Mouse (Mus musculus): ENCODE data around the gene Anxa11. TPM values are rescaled to one million over a fixed set of nuclear protein-coding genes. Genes with fewer than 3 reads are reported as not detected.
A peak's percentile ranks its signal among the peaks of the same experiment; 100 is the strongest.

Gene Anxa11
- polyA plus RNA-seq, 1 experiment from 2014 or later = 60.6 TPM

DNA sequence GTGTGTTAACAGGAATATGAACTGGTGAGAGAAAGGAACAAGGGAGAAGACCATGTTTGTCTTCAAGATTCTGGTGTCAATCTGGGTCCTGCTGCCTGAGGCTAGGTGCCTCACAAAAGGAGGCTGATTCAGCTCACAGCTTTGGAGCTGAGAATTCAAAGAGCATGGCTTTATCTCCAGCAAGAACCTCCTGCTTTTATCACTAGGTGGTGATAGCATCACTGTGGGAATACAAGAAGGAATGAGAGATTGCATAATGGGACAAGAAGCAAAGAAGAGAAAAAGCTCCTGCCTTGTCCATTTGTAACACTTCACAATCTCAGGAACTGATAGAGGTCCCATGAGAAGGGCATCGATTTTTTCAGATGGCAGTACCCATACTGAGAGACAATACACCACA lies 10.6 kb upstream of the Anxa11 start:
- H3K9ac ChIP-seq (ENCODE audit: low read length) = no peak overlapping the region
- H3K4me2 ChIP-seq (replicated peaks; ENCODE audit: low read depth) = no peak overlapping the region
- WGBS = 80% methylated on average over 1 of the region's 1 CpGs
- no peak overlapping the region for H3K4me3 ChIP-seq (ENCODE audit: low read depth, low read length)
- H3K9me3 ChIP-seq (ENCODE audit: control insufficient read depth, low read length) = no peaks in the 10 kb centered on the region
- no peak overlapping the region for H3K27ac ChIP-seq (replicated peaks)
- TF ChIP-seq CTCF (IDR thresholded peaks at IDR 0.05; ENCODE audit: low read depth) = peak; percentile 27
- no peak for TF ChIP-seq EP300 (optimal IDR thresholded peaks at IDR 0.05)
- ATAC-seq (ENCODE audit: low FRiP score, low TSS enrichment) (no peak), DNase-seq (ENCODE audit: low spot score) (no peak)
- 0 out of 2 replicates have a peak, but pooled peaks cover 2% of the 10 kb centered on the region for H3K4me1 ChIP-seq (replicated peaks; ENCODE audit: control insufficient read depth, insufficient read depth)
- H3K27me3 ChIP-seq (ENCODE audit: control insufficient read depth, insufficient read depth, low read length) = no peaks in the 10 kb centered on the region
- no peaks in the 10 kb centered on the region for H3K36me3 ChIP-seq (ENCODE audit: control insufficient read depth, insufficient read depth, low read length)

DNA sequence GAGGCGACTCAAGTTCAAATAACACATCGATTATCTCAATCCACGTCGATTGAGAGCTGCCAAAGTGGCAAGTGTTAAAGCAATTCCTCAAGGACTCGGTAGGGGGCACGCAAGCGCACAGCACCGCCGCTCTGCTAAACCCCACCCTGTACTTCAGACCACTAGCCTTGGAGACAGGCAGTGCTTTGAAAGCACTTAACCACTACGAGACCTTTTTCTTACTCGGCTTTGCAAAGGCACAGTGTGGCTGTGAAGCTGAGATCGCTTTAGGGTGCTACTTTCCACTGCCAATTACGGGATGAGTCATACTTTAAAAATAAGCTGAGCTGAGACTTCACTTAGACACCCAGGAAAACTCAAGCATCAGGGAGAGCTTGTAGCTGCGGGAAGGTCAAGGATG lies 9.7 kb upstream of the Anxa11 start:
- H3K4me2 ChIP-seq (replicated peaks; ENCODE audit: low read depth) = peak overlapping the region; percentile 29; the same call in 1 of the 2 replicates
- H3K4me3 ChIP-seq (ENCODE audit: low read depth, low read length) = no peak overlapping the region
- H3K9ac ChIP-seq (ENCODE audit: low read length) = no peak overlapping the region
- H3K9me3 ChIP-seq (ENCODE audit: control insufficient read depth, low read length) = no peaks in the 10 kb centered on the region
- no peaks in the 10 kb centered on the region for H3K36me3 ChIP-seq (ENCODE audit: control insufficient read depth, insufficient read depth, low read length)
- H3K4me1 ChIP-seq (replicated peaks; ENCODE audit: control insufficient read depth, insufficient read depth) = 0 out of 2 replicates have a peak, but pooled peaks cover 2% of the 10 kb centered on the region
- H3K27ac ChIP-seq (replicated peaks) = no peak overlapping the region
- DNase-seq (ENCODE audit: low spot score) (peak; percentile 74), ATAC-seq (ENCODE audit: low FRiP score, low TSS enrichment) (peak; percentile 90)
- H3K27me3 ChIP-seq (ENCODE audit: control insufficient read depth, insufficient read depth, low read length) = no peaks in the 10 kb centered on the region
- WGBS = 5% methylated on average over 14 of the region's 14 CpGs
- TF ChIP-seq CTCF (IDR thresholded peaks at IDR 0.05; ENCODE audit: low read depth) = peak; percentile 92
- no peak for TF ChIP-seq EP300 (optimal IDR thresholded peaks at IDR 0.05)

DNA sequence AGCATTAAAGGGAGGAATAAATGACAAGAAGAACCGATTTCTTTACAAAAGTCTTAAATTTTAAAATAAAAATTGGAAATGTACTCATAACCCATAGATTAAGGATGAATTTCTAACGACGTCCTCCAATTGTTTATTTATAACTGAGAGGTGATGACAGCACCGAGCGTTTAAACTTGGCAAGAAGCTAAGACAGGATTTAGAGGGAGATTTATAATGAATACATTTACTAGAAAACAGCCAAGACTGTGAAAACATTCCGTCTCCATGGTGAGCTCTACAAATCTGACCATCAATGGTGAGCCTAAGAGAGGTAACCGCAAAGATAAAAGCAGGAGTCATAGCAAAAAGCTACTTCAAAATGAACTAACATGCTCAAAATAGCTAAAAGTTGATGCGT lies 3.5 kb upstream of the Anxa11 start:
- H3K4me1 ChIP-seq (replicated peaks; ENCODE audit: control insufficient read depth, insufficient read depth) = no peaks in the 10 kb centered on the region
- DNase-seq (ENCODE audit: low spot score) = no peak

DNA sequence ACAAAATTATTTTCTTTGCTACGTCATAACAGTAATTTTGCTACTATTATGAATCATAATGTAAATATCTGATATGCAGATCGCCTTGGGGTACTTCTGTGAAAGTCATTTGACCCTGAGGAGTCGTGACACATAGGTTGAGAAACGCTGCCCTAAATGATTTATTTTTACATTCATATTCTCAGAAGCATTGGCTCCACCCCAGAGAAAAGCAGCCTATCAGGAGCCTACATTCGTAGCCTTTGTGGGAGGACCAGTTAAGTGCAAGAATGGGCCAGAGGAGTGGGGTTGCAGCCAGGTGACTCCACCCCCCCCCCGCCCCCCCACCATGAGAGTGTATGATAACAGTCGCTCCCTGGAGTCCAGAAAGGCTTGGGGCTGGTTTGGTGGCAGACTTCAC lies 2.2 kb upstream of the Anxa11 start:
- Histone ChIP-seq H3K36me3 (ENCODE audit: control insufficient read depth, insufficient read depth, low read length) (no peaks in the 10 kb centered on the region), H3K27ac (replicated peaks) (no peak overlapping the region), H3K9ac (ENCODE audit: low read length) (no peak overlapping the region), H3K27me3 (ENCODE audit: control insufficient read depth, insufficient read depth, low read length) (no peaks in the 10 kb centered on the region), H3K4me1 (replicated peaks; ENCODE audit: control insufficient read depth, insufficient read depth) (no peaks in the 10 kb centered on the region), H3K4me3 (ENCODE audit: low read depth, low read length) (no peak overlapping the region), H3K4me2 (replicated peaks; ENCODE audit: low read depth) (no peak overlapping the region), H3K9me3 (ENCODE audit: control insufficient read depth, low read length) (no peaks in the 10 kb centered on the region)
- ATAC-seq (ENCODE audit: low FRiP score, low TSS enrichment) (no peak), DNase-seq (ENCODE audit: low spot score) (no peak)
- TF ChIP-seq CTCF (IDR thresholded peaks at IDR 0.05; ENCODE audit: low read depth) = no peak
- TF ChIP-seq EP300 (optimal IDR thresholded peaks at IDR 0.05) = no peak
- WGBS = 55% methylated on average over 7 of the region's 7 CpGs

More for the DNA sequence above, 3.5 kb upstream of the Anxa11 start:
- no peak overlapping the region for H3K27ac ChIP-seq (replicated peaks)
- no peak overlapping the region for H3K4me2 ChIP-seq (replicated peaks; ENCODE audit: low read depth)
- TF ChIP-seq CTCF (IDR thresholded peaks at IDR 0.05; ENCODE audit: low read depth) = no peak
- TF ChIP-seq EP300 (optimal IDR thresholded peaks at IDR 0.05) = no peak
- H3K9me3 ChIP-seq (ENCODE audit: control insufficient read depth, low read length) = no peaks in the 10 kb centered on the region
- WGBS = 41% methylated on average over 8 of the region's 8 CpGs
- no peaks in the 10 kb centered on the region for H3K27me3 ChIP-seq (ENCODE audit: control insufficient read depth, insufficient read depth, low read length)
- H3K9ac ChIP-seq (ENCODE audit: low read length) = no peak overlapping the region
- no peaks in the 10 kb centered on the region for H3K36me3 ChIP-seq (ENCODE audit: control insufficient read depth, insufficient read depth, low read length)
- ATAC-seq (ENCODE audit: low FRiP score, low TSS enrichment) = no peak
- H3K4me3 ChIP-seq (ENCODE audit: low read depth, low read length) = no peak overlapping the region

DNA sequence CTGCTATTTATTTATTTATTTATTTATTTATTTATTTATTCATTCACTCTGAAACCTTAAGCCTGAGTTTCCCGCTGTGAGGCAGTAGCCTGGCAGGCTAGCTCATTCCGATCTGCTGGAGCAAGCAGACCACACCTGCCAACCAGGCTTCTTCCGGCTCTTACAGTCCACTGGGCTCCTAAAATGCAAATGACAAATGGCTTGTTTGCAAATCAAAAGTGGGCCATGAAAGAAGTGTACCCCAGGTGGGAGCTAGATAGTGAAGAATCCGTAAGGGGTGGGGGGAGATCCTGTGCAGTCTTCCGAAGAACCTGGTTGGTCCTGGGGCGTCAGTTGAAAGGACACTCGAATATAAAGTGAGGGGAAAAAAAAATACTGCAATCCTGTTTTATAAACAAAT lies 995 bp upstream of the Anxa11 start:
- H3K27ac ChIP-seq (replicated peaks) = no peak overlapping the region
- WGBS = 42% methylated on average over 7 of the region's 7 CpGs

DNA sequence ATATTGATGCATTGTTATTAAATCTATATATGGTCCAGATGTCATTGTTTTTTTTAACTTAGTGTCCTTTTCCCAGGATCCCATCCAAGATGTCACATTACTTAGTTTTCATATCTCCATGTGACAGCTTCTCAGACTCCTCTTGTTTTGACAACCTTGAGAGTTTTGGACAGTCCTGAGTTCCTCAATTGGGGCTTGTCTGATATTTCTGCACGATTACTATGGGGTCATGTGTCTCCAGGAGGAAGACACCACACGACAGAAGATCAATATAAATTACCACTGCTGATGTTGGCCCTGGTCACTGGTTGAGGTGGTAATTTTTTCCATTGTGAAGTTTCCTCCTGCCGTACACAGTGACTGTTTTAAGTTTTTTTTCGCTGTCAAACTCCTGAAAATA lies 377 bp upstream of the Anxa11 start:
- Histone ChIP-seq H3K36me3 (ENCODE audit: control insufficient read depth, insufficient read depth, low read length) (no peaks in the 10 kb centered on the region), H3K27ac (replicated peaks) (no peak overlapping the region), H3K4me2 (replicated peaks; ENCODE audit: low read depth) (peak overlapping the region; percentile 93), H3K9me3 (ENCODE audit: control insufficient read depth, low read length) (no peaks in the 10 kb centered on the region), H3K9ac (ENCODE audit: low read length) (no peak overlapping the region; the same call in 1 of the 2 replicates), H3K4me3 (ENCODE audit: low read depth, low read length) (peak overlapping the region; percentile 81), H3K27me3 (ENCODE audit: control insufficient read depth, insufficient read depth, low read length) (no peaks in the 10 kb centered on the region), H3K4me1 (replicated peaks; ENCODE audit: control insufficient read depth, insufficient read depth) (0 out of 2 replicates have a peak, but pooled peaks cover 1% of the 10 kb centered on the region)
- DNase-seq (ENCODE audit: low spot score) (no peak), ATAC-seq (ENCODE audit: low FRiP score, low TSS enrichment) (no peak)
- no peak for TF ChIP-seq CTCF (IDR thresholded peaks at IDR 0.05; ENCODE audit: low read depth)
- no peak for TF ChIP-seq EP300 (optimal IDR thresholded peaks at IDR 0.05)
- 3% methylated on average over 4 of the region's 4 CpGs for WGBS

More for the DNA sequence above, 995 bp upstream of the Anxa11 start:
- no peak for TF ChIP-seq CTCF (IDR thresholded peaks at IDR 0.05; ENCODE audit: low read depth)
- no peak overlapping the region for H3K4me3 ChIP-seq (ENCODE audit: low read depth, low read length)
- DNase-seq (ENCODE audit: low spot score) (no peak), ATAC-seq (ENCODE audit: low FRiP score, low TSS enrichment) (no peak)
- no peaks in the 10 kb centered on the region for H3K4me1 ChIP-seq (replicated peaks; ENCODE audit: control insufficient read depth, insufficient read depth)
- no peaks in the 10 kb centered on the region for H3K9me3 ChIP-seq (ENCODE audit: control insufficient read depth, low read length)
- H3K9ac ChIP-seq (ENCODE audit: low read length) = no peak overlapping the region
- H3K4me2 ChIP-seq (replicated peaks; ENCODE audit: low read depth) = no peak overlapping the region
- H3K36me3 ChIP-seq (ENCODE audit: control insufficient read depth, insufficient read depth, low read length) = no peaks in the 10 kb centered on the region
- H3K27me3 ChIP-seq (ENCODE audit: control insufficient read depth, insufficient read depth, low read length) = no peaks in the 10 kb centered on the region
